Mouse (Mus musculus) myocyte (in vitro differentiated cells): ENCODE data around the gene Myo5a.

ENCODE experiments used
- E2F4 ChIP-seq: IDR thresholded peaks from one replicate; pipeline ENCODE4 v1.6.1; 2011; ENCODE audit warnings: mild to moderate bottlenecking, control low read depth, moderate library complexity; ENCODE audit not compliant: insufficient read depth
- MAX ChIP-seq: IDR thresholded peaks from one replicate; pipeline ENCODE4 v1.6.1; 2011; ENCODE audit warnings: low read depth, mild to moderate bottlenecking, control low read depth
- MYOD1 ChIP-seq, 3 experiments: IDR thresholded peaks; one replicate each; pipeline ENCODE4 v1.6.1; 2011; ENCODE audit warnings: control low read depth in 2 of 3, low read depth in 2 of 3, mild to moderate bottlenecking in 2 of 3, moderate library complexity in 1 of 3; ENCODE audit not compliant: insufficient read length in 2 of 3, control insufficient read depth in 1 of 3
- POLR2A ChIP-seq: IDR thresholded peaks from one replicate; pipeline ENCODE4 v1.6.1; 2011; ENCODE audit warnings: low read depth, mild to moderate bottlenecking, control low read depth, moderate library complexity; ENCODE audit not compliant: insufficient read length
- POLR2AphosphoS2 ChIP-seq: IDR thresholded peaks from one replicate; pipeline ENCODE4 v1.6.1; 2011; ENCODE audit warnings: low read depth, control low read depth; ENCODE audit not compliant: insufficient read length
- REST ChIP-seq: IDR thresholded peaks from one replicate; pipeline ENCODE4 v1.6.1; 2011; ENCODE audit warnings: mild to moderate bottlenecking, control low read depth, moderate library complexity; ENCODE audit not compliant: insufficient read depth, insufficient read length
- SRF ChIP-seq: IDR thresholded peaks from one replicate; pipeline ENCODE4 v1.6.1; 2011; ENCODE audit warnings: low read depth; ENCODE audit not compliant: control insufficient read depth, insufficient read length
- TCF12 ChIP-seq: IDR thresholded peaks from one replicate; pipeline ENCODE4 v1.6.1; 2011; ENCODE audit warnings: mild to moderate bottlenecking, control low read depth; ENCODE audit not compliant: poor library complexity, insufficient read depth, severe bottlenecking
- TCF3 ChIP-seq: IDR thresholded peaks from one replicate; pipeline ENCODE4 v1.6.1; 2011; ENCODE audit warnings: low read depth, control low read depth; ENCODE audit not compliant: insufficient read length
- USF1 ChIP-seq: IDR thresholded peaks from one replicate; pipeline ENCODE4 v1.6.1; 2011; ENCODE audit warnings: low read depth, mild to moderate bottlenecking, control low read depth, moderate library complexity

GRCm38 (mm10) chr9:75219942-75220341 lies 149.1 kb downstream of the Myo5a start:
- TF ChIP-seq POLR2A (no peak), MAX (no peak), TCF3 (no peak), REST (no peak), SRF (no peak), TCF12 (no peak), E2F4 (no peak), POLR2AphosphoS2 (no peak), USF1 (no peak), MYOD1 (IDR thresholded peaks at IDR 0.05; ENCODE audit: control insufficient read depth in 1 of 3, insufficient read length in 2 of 3, low read depth in 2 of 3) (no peak)
